Mouse (Mus musculus) lung, postnatal 4 days (tissue): ENCODE results near the gene Ift22.
"Not testable (repeated sequence)": the region's sequence is repeated elsewhere in the genome, so short reads cannot be mapped to it uniquely, and the experiment has no call there.

Experiments used
- DNase-seq, 2 experiments: peaks; one replicate each; pipeline ENCODE4 v3.0.0; 2021

Ift22 gene

DNA sequence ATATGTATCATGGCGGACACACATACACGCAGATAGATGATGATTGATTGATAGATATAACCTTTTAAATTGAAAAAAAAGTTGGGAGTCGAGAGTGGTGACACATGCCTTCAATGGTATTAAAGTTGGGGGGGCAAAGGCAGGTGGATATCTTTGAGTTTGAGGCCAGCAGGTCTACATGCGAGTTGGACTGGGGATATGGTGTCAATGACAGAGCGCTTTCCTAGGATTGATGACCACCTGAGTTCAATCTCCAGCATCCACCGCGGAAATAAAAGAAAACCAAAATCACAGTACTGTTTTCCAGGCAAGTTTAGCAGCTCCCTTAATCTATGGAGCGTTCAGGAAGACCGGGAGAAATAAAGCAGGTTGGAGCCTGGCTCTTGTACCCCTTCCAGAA lies 363 bp upstream of the Ift22 start:
- no peak for DNase-seq

DNA sequence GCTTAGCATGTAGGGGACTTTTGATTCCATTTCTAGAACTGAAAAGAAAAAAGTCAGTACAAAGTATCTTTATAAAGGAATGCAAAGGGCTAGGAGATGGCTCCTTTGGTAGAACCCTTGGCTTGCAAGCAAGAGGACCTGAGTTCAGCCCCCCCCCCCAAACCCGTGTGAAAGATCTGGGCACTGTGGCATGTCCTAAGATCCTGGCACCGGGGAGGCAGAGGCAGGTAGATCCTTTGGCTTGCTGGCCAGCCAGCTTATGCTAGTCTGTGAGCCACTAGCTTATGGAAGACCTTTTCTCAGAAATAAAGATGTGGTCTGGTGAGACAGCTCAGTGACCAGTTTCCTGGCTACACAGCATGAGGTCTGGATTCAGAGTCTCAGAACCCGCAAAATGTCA lies 6.2 kb downstream of the Ift22 start:
- no peak for DNase-seq

DNA sequence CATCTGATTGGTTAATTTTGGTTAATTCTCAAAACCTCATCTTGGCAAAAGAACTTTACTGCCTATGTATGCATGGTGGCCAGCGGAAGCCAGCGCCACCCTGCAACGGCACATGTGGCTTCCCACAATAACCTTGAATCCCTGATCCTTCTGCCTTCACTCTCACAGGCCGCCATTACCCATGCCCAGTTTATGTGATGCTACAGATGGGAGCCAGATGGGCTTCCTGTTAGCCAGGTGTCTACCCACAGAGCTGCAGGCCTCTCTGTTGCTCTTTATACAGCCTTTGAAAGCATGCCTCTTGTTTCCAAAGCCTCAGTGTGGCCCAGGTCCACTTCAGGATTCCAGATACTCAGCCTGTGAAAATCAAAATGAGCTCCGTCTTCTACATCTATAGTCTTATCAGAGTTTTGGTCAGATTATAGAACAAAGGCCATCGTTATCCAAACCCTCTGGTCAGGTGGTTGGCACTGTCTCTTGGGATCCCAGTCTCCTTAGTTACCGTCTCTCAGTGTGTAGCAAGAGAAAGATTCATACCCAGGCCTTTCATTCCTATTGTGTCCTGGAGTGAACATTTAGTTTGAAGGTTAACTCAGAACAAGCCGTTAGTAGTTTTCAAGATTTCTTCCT lies 9.8 kb downstream of the Ift22 start:
- DNase-seq, result no peak

DNA sequence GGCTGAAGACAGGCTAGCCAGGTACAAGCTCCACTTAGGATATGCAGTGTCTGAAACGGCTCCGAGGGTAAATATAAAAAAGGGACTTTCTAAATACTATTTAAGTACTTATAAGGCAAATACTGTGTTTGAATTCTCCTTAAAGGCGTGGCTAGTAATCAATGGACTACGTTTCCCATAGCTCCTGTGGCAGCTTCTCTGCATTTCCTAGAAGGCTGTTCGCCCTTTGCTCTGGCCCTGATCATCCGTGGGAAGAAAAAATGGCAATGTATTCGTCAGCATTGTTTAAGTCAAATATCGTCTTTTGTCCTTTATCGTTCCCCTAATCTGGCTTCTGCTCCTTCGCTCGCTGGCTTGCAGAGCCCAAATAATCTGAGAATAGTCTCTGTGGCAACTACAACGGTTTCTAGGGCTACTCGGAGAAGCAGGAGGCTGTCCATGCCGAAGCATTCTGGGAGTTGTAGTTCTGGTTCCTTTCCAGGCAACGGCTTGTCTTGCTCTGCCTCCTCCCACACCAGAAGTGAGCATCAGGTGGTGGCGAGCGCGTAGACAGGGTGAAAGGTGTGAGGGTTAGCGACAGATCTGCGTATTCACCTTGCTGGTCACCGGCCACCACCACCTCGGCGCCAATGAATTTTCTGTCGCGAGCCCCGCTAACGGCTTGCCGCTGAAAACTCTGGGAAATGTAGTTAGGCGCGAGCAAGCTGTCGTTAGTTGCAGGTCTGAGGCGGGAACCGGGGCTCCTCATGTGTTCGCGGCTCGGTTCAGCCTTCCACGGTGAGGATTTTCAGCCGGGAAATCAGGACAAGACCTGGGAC lies 10.9 kb downstream of the Ift22 start:
- DNase-seq, result peak; percentile 61 to 75

DNA sequence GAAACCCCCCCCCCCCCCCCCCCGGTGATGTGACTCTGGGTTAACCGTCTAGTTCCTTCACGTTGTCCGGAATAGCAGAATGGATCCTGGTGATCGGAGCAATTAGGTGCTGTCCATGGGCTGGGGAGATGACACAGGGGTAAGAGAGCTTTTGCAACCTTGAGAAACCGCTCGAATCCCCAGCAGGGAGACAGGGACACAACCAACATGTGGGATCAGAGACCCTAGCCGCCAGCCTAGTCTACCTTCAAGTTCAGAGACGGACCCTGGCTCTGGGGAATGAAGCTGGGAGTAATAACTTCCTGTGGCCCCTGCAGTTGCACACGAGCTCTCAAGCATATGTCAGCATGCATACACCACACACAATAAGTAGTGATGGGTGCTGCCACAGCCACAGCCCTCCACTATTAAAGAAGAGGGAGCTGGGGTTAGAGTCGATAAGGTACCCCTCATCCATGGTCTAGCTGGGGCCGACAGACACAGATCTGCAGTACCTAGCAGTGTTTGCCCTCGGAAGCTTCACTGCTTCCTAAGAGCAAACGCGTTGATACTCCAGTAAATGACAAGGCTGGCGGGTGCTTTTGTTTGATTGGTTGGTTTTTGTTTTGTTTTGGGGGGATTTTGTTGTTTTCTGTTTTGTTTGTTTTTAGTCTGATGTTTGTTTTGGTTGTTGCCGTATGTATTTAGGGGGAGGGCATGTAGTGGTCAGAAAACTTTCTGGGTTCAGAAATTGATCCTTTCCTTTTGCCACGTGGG lies 11.8 kb downstream of the Ift22 start:
- no peak for DNase-seq

DNA sequence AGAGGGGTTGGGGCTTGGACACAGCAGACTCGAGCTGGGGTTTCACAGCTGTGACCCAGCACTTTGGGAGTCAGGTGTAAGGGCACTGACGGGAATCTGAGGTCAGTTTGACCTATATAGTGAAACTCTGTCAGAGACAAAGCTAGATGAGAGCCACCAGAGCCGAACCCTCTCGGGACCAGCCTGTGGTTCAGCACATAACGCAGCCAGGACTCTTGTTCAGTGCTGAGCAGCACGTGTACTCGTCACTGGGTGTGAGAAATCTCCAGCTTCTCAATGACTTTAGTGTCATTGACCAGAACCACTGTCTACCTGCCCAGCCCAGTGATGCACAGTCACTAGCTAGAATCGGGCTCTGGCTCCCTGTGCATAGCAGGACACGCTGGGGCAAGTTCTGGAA lies 14.9 kb downstream of the Ift22 start:
- no peak for DNase-seq

DNA sequence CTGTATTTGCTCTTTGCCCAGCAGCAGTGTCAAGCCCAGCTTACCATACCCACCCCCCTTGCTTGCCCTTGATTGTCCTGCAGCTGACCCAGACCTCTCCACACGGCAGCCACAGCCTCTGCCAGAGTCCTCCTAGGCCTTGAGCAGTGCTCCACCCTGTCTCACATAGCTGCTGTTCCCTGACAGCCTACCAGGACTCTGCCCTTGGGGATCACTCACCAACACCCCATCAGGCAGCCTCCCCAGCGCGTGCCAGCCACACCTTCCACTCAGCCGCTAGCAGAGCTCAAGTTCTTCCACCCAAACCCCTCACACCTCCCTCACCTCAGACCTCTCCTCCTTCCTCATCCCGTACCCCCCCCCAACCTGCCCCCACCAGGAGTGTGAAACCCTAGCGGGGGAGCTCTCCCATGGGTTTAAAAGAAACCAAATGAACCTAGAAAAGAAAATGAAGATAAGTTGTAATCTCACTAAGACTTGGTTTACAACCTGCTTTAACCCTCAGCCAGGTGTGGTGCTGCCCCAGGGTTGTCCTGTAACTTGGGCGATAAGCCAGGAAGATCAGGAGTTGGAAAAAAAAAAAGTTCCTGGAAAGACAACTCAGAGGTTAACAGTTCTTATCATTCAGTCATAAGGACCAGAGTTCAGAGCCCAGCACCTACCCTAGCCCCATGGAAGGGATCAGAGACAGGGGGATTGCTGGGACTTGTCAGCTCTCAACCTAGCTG lies 16.0 kb downstream of the Ift22 start:
- no peak for DNase-seq

DNA sequence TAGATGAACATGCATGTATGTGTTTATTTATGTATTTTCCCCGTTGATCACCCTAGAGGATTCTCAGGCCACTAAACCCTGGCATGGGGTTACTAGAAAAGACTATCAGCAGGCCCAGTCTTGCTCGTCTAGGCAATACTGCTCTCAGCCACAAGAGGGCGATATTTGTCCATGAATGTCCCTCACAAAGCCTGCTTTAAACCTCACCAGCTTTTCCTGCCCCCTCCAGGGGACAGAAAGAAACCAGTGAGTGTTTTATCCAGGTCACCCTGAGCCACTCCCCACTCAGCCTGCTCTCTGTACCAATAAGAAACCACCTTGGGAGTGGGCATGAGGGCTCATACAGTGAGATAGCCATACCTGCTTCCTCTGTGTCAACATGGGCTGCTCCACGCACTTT lies 21.1 kb downstream of the Ift22 start:
- DNase-seq, result peak; percentile 62 to 86

DNA sequence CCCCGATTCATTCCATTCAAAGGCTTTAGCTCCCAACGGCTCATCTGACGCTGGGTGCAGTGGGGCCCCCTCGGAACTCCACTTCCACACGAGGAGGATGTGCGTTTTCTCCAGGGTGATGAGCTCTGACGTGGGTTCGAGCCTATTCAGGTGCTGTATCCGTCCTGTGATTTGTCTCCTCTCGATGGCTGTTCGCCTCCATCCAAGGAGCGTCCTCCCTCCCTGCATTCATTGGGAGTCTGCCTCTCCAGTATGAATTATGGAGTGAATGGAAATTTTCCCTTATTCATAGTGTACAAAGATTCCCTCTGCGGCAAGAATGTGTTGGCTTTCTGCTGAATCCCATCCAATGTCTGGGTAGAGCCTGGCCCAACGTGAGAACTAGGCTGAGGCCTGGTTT lies 23.9 kb downstream of the Ift22 start:
- no peak for DNase-seq

DNA sequence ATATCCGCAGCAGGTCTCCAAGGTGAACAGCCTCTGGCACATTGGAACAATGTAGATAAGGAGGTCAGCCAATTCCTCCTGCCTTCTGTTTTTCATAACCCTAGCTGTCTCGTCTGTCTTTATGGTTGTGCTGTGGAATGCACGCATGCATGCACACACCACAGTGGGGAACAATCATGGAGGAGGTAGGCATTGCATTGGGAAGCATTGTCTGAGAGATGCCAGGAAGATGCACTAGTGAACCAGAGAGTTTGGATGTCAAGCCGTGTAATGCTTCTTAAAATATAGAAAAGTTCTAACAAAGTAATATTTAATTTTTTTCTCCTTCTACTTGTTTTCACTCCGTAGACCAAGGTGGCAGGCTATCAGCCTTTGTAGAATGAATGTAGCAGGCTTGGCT lies 25.0 kb downstream of the Ift22 start:
- DNase-seq, result no peak

DNA sequence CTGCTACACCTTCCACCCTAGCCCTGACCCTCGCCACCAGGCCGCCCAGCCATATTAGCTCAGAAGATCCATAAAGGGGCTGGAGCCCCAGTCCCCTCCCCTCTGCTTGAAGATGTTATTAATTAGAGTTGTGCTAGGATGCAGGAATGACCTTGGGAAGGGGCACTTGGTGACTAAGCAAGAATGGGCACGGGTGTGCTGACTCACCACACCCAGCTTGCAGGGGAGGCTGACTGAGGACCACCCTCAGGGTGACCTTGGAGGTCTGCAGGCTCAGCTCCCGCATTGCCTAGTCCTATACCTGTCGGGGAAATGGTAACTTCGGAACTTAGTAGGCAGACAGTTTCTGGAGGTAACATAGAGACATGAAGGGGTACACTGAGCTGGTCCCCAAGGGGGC lies 26.0 kb downstream of the Ift22 start:
- DNase-seq, result no peak

DNA sequence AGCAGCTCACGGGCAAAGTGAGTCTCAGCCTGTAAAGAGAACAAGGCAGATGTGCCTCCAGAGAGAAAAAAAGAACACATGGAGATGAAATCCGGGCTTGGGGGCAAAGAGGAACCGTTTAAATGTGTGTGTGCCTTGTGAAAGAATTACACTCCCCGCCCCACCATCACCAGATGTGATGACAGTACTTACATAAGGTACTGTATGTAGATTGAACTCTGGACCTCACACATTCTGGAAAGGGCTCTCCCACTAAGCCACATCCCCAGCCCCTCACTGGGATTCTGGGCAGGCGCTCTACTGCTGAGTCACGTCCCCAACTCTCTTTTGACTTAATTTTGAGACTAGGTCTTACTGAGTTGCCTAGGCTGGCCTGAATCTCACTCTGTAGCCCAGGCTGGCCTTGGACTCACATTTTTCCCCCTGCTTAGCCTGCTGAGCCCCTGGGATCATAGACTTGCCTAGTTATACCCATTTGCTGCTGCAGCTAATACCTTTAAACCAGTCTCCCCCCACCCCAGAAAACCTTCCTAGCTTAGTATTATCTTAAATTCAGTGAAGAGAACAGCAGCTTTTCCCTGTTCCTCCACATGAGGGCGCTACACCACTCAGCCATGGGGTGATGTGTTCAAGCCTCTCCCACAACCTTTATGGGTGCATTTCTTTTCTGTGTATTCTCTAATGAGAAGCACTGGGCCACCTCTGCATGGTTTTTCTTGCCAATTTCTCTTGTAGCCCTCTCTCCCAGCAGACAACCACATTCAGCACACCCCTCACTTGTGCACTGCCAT lies 28.1 kb downstream of the Ift22 start:
- peak in 1 of 2 experiments; percentile 32 for DNase-seq

DNA sequence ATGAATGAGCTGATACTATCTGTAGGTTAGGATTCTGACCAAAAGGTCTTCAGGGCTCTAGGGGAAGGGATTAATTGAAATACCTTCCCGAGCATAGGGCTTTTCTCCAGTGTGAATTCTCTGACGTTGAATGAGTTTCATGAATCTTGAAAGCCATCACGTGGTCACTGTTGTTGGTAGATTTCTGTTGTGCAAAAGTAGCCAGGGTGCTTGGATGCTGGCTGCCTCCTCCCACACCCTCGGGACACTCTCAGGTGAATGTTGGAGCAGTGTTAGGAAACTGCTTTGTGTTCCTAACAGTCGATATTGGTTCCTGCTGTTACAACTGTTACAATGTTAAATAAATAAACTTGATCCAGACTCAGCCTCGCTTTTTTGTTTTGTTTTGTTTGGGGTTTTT lies 28.8 kb downstream of the Ift22 start:
- no peak for DNase-seq

DNA sequence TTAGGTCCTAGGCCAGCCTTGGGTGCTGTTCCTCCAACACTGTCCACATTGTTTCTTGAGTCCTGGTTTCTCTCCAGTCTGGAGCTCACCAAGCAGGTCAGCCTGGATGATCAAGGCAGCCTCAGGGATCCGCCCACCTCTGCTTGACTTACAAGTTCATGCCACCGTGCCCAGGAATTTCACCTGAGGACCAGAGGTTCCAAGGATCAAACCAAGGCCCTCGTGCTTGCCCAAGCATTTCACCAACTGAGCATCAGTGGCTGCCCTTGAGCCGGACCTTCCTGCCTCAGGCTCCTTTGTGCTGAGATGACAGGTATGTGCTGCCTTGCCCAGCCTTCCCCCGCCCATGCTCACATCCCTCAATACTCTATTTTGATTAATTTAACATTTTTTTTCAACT lies 29.7 kb downstream of the Ift22 start:
- no peak for DNase-seq

DNA sequence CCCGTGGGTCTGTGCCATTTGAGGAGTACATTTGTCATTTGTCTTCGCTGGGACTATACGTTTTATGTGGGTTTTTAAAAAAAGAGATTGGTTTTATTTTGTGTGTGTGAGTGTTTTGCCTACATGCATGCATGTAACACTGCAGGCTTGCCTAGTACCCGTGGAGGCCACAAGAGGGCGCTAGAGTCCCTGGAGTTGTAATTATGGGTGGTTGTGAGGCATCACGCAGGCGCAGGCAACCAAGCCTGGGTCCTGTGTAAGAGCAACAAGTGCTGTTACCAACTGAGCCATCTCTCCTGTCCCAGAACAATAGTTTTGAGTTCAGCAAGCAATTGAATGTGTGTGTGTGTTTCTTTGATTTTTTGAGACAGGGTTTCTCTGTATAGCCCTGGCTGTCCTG lies 31.3 kb downstream of the Ift22 start:
- no peak for DNase-seq

DNA sequence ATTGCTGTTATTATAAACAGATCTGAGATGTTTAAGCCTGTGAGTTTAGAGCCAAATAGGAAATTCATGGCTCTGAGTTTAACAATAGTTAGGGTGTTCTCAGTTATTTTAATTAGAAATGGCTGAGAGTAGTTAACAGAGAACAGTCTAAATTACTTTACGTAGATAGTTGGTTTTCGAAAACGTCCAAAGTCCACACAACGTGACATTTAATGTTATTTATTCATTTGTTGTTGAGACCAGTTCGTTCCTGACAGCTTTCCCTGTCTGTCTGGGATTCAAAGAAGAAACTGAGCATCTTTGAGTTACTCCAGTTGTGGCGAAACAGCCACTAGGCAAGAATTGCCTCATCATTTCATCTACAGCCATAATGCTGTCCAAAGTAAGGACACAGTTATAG lies 32.1 kb downstream of the Ift22 start:
- not testable (repeated sequence) for DNase-seq

DNA sequence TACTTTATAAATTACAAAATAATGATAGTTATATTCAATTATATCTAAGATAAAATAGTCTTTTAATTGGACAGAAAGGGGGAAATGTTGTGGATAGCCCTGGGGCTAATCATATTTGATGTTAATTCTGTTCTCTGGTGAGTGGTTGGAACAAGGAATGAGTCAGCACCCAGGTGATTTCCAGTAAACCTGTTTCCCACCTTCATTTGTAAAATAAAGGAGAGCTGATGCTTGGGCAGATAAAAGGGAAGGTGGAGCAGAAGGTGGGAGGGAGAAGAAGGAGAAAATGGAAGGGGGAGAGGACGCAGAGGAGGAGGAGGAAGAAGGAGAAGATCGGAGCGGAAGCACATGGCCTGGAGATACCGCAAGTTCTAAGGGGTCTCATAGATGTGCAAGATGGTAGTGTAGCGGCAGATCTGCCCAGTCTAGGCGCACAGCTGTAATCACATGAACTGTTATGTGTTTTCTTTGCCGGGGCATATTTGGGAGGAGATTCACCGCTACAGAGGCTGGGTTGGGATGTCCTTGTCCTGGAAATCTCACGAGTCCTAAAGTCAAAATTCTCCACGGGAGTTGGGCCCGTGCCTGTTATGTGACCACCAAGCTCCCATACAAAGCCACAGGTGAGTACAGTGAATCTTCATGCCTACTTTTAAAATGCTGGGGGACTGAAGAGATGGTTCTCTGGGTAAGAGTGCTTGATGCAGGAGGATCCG lies 33.1 kb downstream of the Ift22 start:
- no peak for DNase-seq

DNA sequence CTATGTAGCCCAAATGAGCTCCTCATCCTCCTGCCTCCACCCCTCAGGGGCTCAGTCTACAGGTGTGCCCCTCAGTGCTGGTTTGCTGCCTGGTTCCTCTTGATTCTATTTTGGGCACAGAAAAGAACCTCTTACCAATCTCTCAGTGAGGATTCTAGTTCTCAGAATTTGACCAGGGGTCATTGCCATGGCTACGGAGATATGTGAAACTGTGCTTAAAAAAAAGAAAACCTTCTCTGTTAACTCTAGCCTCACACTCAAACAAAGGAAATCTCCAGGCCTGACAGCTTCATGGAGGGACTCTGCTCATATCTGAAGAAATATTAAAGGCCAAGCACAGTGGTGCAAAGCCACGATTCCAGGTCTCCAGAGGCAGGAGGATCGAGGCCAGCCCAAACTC lies 34.8 kb downstream of the Ift22 start:
- no peak for DNase-seq

DNA sequence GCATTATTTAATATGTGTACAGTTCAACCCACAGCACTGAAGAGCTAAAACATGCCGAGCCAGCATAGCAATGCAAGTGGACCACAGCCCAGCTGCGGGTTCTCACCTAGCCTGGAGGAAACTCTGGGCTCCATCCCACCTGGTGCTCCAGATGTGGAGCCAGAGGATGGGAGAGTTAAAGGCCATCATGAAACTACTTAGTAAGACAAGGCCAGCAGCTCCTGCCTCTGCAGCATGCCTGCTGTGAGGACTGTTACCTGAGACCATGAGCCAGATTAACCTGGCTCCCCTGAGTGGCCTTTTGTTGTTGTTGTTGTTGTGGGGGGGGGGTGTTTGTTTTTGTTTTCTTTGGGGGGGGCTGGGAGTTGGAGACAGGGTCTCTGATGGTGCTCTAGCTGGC lies 35.4 kb downstream of the Ift22 start:
- no peak for DNase-seq

DNA sequence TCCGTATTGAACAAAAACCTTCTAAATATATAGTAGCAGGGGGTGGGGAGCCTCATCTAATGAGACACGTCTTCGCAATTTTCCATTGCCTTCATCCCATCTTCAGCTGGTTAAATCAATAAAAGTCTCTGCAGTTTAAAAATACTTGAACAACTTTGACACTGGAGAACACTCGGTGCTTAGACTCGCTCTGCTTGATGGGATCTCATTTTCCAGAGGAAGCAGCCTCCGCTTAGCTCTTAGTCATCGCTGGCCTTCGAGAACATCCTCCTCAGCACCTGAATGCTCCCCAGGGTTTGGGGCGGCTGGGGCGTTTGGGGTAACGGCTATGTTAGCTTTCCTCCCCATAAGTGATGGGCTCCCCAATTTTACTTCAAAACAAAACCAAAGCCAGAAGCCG lies 37.1 kb downstream of the Ift22 start:
- DNase-seq, result no peak

DNA sequence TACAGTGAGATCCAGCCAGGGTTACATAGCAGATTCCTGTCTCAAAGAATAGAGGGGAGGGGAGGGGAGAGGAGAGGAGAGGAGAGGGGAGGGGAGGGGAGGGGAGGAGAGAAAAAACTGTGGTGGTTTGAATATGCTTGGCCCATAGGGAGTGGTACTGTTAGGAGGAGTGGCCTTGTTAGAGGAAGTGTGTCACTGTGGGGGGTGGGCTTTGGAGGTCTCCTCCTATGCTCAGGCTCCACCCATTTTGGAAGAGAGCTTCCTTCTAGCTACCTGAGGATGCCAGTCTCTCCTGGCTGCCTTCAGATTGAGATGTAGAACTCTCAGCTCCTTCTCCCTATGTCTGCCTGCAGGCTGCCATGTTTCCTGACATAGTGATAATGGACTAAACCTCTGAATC lies 39.9 kb downstream of the Ift22 start:
- DNase-seq, result no peak
